Mouse (Mus musculus) myocyte (in vitro differentiated cells): ENCODE data around the gene Trmt10c. TPM values are rescaled to one million over a fixed set of nuclear protein-coding genes. Genes with fewer than 3 reads are reported as not detected.
"Not testable (repeated sequence)": the region's sequence is repeated elsewhere in the genome, so short reads cannot be mapped to it uniquely, and the experiment has no call there.

Source experiments
- H3K27me3 ChIP-seq: one replicate; pipeline ENCODE4 v1.6.1; 2011; ENCODE audit not compliant: control insufficient read depth, insufficient read depth, insufficient read length
- H3K36me3 ChIP-seq: one replicate; pipeline ENCODE4 v1.6.1; 2011; ENCODE audit not compliant: control insufficient read depth, insufficient read depth
- H3K4me2 ChIP-seq: one replicate; pipeline ENCODE4 v1.6.1; 2011; ENCODE audit warnings: low read depth, control low read depth
- H3K4me3 ChIP-seq: one replicate; pipeline ENCODE4 v1.5.1; 2011; ENCODE audit warnings: mild to moderate bottlenecking, control low read depth, moderate library complexity
- H3K79me2 ChIP-seq: one replicate; pipeline ENCODE4 v1.6.1; 2011; ENCODE audit not compliant: control insufficient read depth, insufficient read depth
- H3ac ChIP-seq: one replicate; pipeline ENCODE4 v1.6.1; 2011; ENCODE audit not compliant: control insufficient read depth, insufficient read length
- CEBPB ChIP-seq: IDR thresholded peaks from 2 replicates; pipeline ENCODE4 v1.6.1; 2011; ENCODE audit warnings: mild to moderate bottlenecking, moderate library complexity; ENCODE audit not compliant: poor library complexity, insufficient read depth, severe bottlenecking
- E2F4 ChIP-seq: IDR thresholded peaks from one replicate; pipeline ENCODE4 v1.6.1; 2011; ENCODE audit warnings: mild to moderate bottlenecking, control low read depth, moderate library complexity; ENCODE audit not compliant: insufficient read depth
- MAX ChIP-seq: IDR thresholded peaks from one replicate; pipeline ENCODE4 v1.6.1; 2011; ENCODE audit warnings: low read depth, mild to moderate bottlenecking, control low read depth
- MYOD1 ChIP-seq, 3 experiments: IDR thresholded peaks; one replicate each; pipeline ENCODE4 v1.6.1; 2011; ENCODE audit warnings: control low read depth in 2 of 3, low read depth in 2 of 3, mild to moderate bottlenecking in 2 of 3, moderate library complexity in 1 of 3; ENCODE audit not compliant: insufficient read length in 2 of 3, control insufficient read depth in 1 of 3
- MYOG ChIP-seq, 3 experiments: IDR thresholded peaks; one replicate each; pipeline ENCODE4 v1.6.1; 2011; ENCODE audit warnings: control low read depth in 2 of 3, low read depth in 2 of 3, mild to moderate bottlenecking in 2 of 3; ENCODE audit not compliant: insufficient read length in 2 of 3, control insufficient read depth in 1 of 3, insufficient read depth in 1 of 3
- POLR2A ChIP-seq: IDR thresholded peaks from one replicate; pipeline ENCODE4 v1.6.1; 2011; ENCODE audit warnings: low read depth, mild to moderate bottlenecking, control low read depth, moderate library complexity; ENCODE audit not compliant: insufficient read length
- POLR2AphosphoS2 ChIP-seq: IDR thresholded peaks from one replicate; pipeline ENCODE4 v1.6.1; 2011; ENCODE audit warnings: low read depth, control low read depth; ENCODE audit not compliant: insufficient read length
- REST ChIP-seq: IDR thresholded peaks from one replicate; pipeline ENCODE4 v1.6.1; 2011; ENCODE audit warnings: mild to moderate bottlenecking, control low read depth, moderate library complexity; ENCODE audit not compliant: insufficient read depth, insufficient read length
- SRF ChIP-seq: IDR thresholded peaks from one replicate; pipeline ENCODE4 v1.6.1; 2011; ENCODE audit warnings: low read depth; ENCODE audit not compliant: control insufficient read depth, insufficient read length
- TCF12 ChIP-seq: IDR thresholded peaks from one replicate; pipeline ENCODE4 v1.6.1; 2011; ENCODE audit warnings: mild to moderate bottlenecking, control low read depth; ENCODE audit not compliant: poor library complexity, insufficient read depth, severe bottlenecking
- TCF3 ChIP-seq: IDR thresholded peaks from one replicate; pipeline ENCODE4 v1.6.1; 2011; ENCODE audit warnings: low read depth, control low read depth; ENCODE audit not compliant: insufficient read length
- USF1 ChIP-seq: IDR thresholded peaks from one replicate; pipeline ENCODE4 v1.6.1; 2011; ENCODE audit warnings: low read depth, mild to moderate bottlenecking, control low read depth, moderate library complexity
- polyA plus RNA-seq: library from polyadenylated mRNA; unstranded; fragments of >200 nt; fragmentation: generic; extraction: Trizol; gene quantifications from one replicate; pipeline ENCODE4 v1.2.1, GENCODE M21; 2012; ENCODE audit warnings: missing spikeins

Trmt10c gene
- polyA plus RNA-seq, 1 experiment, result 6.0 TPM

DNA sequence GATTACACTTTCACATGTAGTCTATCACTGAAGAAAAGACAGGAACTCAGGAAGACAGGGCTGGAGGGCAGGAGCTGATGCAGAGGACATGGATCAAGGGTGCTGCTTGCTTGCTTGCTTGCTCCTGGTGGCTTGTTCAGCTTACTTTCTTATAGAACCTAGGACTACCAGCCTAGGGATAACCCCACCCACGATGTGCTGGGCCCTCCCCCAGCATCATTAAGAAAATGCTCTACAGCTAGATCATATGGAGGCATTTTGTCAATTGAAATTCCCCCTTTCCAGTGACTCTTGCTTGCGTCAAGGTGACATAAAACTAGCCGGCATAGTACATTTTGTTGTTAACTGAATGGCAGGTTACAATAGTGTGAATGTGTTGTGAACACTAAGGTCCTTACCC is 18.3 kb upstream of the Trmt10c start:
- H3K79me2 ChIP-seq, result no peaks in the 10 kb centered on the region
- H3K36me3 ChIP-seq, result no peaks in the 10 kb centered on the region
- H3K4me2 ChIP-seq, result no peak overlapping the region
- TF ChIP-seq USF1, result no peak
- TF ChIP-seq TCF3, result no peak
- TF ChIP-seq MYOG (IDR thresholded peaks at IDR 0.05; ENCODE audit: control insufficient read depth in 1 of 3, insufficient read depth in 1 of 3, insufficient read length in 2 of 3, low read depth in 2 of 3), result no peak
- no peak for TF ChIP-seq CEBPB
- no peak for TF ChIP-seq SRF
- TF ChIP-seq POLR2A, result no peak
- TF ChIP-seq TCF12, result no peak
- no peak for TF ChIP-seq REST
- TF ChIP-seq MAX, result no peak
- no peak for TF ChIP-seq POLR2AphosphoS2
- TF ChIP-seq MYOD1 (IDR thresholded peaks at IDR 0.05; ENCODE audit: control insufficient read depth in 1 of 3, insufficient read length in 2 of 3, low read depth in 2 of 3), result no peak
- no peak for TF ChIP-seq E2F4
- H3K4me3 ChIP-seq, result no peak overlapping the region
- H3K27me3 ChIP-seq, result peaks cover 4% of the 10 kb centered on the region
- H3ac ChIP-seq, result no peak overlapping the region

DNA sequence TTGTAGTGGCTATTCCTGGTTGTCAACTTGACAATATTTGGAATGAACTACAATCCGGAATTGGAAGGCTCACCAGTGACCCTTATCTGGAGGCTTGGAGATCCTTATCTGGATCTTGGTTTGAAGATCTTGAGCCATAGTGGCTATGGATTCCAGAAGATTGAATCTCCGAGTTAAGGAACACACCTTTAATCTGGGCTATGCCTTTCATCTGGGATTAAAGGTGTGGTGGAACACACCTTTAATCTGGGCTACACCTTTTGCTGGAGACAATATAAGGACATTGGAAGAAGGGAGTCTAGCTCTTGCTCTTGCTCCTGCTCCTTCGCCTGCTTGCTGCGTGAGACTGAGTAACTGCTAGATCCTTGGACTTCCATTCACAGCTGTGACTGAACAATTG is 10.4 kb upstream of the Trmt10c start, which contains the start of gene Senp7:
Senp7 (plus strand) TSS at position 301 of the 400 bp plus-strand sequence.
- not testable (repeated sequence) for H3ac ChIP-seq, H3K36me3 ChIP-seq, H3K79me2 ChIP-seq, H3K4me2 ChIP-seq, H3K27me3 ChIP-seq, H3K4me3 ChIP-seq

GRCm38 (mm10) chr16:56038090-56038489 is 471 bp upstream of the Trmt10c start:
- peak overlapping the region; percentile 70 for H3K4me2 ChIP-seq
- peaks cover 38% of the 10 kb centered on the region for H3K79me2 ChIP-seq
- H3K4me3 ChIP-seq, result peak overlapping the region; percentile 96
- H3K27me3 ChIP-seq, result no peaks in the 10 kb centered on the region
- TF ChIP-seq POLR2A, result no peak
- no peak for TF ChIP-seq SRF
- no peak for TF ChIP-seq USF1
- no peak for TF ChIP-seq MYOD1 (IDR thresholded peaks at IDR 0.05; ENCODE audit: control insufficient read depth in 1 of 3, insufficient read length in 2 of 3, low read depth in 2 of 3)
- TF ChIP-seq POLR2AphosphoS2, result no peak
- no peak for TF ChIP-seq CEBPB
- no peak for TF ChIP-seq MAX
- TF ChIP-seq TCF3, result no peak
- TF ChIP-seq REST, result no peak
- no peak for TF ChIP-seq TCF12
- TF ChIP-seq MYOG (IDR thresholded peaks at IDR 0.05; ENCODE audit: control insufficient read depth in 1 of 3, insufficient read depth in 1 of 3, insufficient read length in 2 of 3, low read depth in 2 of 3), result no peak
- no peak for TF ChIP-seq E2F4
- peak overlapping the region; percentile 35 for H3ac ChIP-seq
- H3K36me3 ChIP-seq, result peaks cover 15% of the 10 kb centered on the region

DNA sequence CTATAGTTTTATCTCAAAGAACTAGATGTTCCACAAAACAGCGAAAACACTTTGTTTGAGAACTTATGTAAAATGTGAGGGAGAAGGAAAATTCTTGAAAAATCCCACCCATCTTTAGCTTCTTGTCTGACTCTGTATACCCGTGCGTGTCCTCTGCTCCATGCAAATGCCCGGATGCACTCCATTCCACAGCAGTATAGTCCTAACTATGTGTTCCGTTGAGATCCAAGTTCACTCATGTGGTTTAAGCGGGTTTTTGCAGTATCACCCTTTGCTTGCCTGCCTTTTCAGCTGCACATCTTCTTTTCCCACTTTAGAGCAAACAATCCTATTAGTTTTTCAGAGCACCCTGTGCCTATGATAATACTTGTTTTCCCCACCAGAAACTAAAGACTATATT is 1.1 kb downstream of the Trmt10c start:
- H3K79me2 ChIP-seq, result peaks cover 38% of the 10 kb centered on the region

DNA sequence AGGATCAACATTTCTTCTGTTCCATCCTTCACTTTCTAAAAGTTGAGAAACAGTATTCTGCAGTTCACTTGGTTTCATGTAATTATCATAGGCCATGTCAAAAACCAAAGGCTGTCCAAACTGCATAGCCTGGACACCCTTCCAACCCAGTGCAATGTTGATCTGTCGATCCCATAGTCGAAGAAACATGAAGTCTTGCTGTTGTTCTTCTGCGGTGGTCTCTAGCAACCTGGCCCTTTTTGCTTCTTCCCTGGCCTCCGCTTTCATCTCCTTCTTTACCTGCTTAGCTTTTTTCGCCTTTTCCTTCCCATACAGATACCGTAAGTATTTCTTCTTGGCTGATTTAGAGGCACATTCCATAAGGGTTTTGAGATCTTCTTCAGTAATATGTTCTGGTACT is 3.1 kb downstream of the Trmt10c start:
- TF ChIP-seq MAX (no peak), E2F4 (no peak), USF1 (no peak), MYOG (IDR thresholded peaks at IDR 0.05; ENCODE audit: control insufficient read depth in 1 of 3, insufficient read depth in 1 of 3, insufficient read length in 2 of 3, low read depth in 2 of 3) (no peak), TCF3 (no peak)
- Histone ChIP-seq H3ac (no peak overlapping the region), H3K36me3 (peaks cover 15% of the 10 kb centered on the region), H3K4me2 (no peak overlapping the region), H3K4me3 (no peak overlapping the region), H3K79me2 (peaks cover 38% of the 10 kb centered on the region), H3K27me3 (no peaks in the 10 kb centered on the region)

More for the DNA sequence above, 1.1 kb downstream of the Trmt10c start:
- TF ChIP-seq POLR2A (no peak), MYOD1 (IDR thresholded peaks at IDR 0.05; ENCODE audit: control insufficient read depth in 1 of 3, insufficient read length in 2 of 3, low read depth in 2 of 3) (no peak), TCF12 (no peak), E2F4 (no peak), REST (no peak), POLR2AphosphoS2 (no peak), SRF (no peak)
- Histone ChIP-seq H3K27me3 (no peaks in the 10 kb centered on the region), H3K4me2 (peak overlapping the region; percentile 98), H3K4me3 (peak overlapping the region; percentile 96), H3K36me3 (peaks cover 15% of the 10 kb centered on the region), H3ac (no peak overlapping the region)
